Mouse (Mus musculus) intestine, postnatal 0 days (tissue): Measurements from ENCODE around the gene Mtg1. TPM values are rescaled to one million over a fixed set of nuclear protein-coding genes. Genes with fewer than 3 reads are reported as not detected.

Experiments
- ATAC-seq: fragments of 200-750 bp; cut with Nextera tagmentation; 2 replicates; pipeline ENCODE4 v1.8.0; 2017; ENCODE audit warnings: mild to moderate bottlenecking, moderate TSS enrichment, moderate library complexity
- H3K27ac ChIP-seq: fragments of 300-500 bp; sonication (generic); 2 replicates; pipeline ENCODE4 v1.5.1; 2014; ENCODE audit warnings: mild to moderate bottlenecking, low read depth, low read length, moderate library complexity
- H3K27me3 ChIP-seq: fragments of 300-500 bp; sonication (generic); replicated peaks from 2 replicates; pipeline ENCODE4 v1.6.1; 2014; ENCODE audit warnings: low read length, mixed read lengths; ENCODE audit not compliant: control insufficient read depth, insufficient read depth
- H3K36me3 ChIP-seq: fragments of 300-500 bp; sonication (generic); 2 replicates; pipeline ENCODE4 v1.6.1; 2014; ENCODE audit warnings: mild to moderate bottlenecking, moderate library complexity; ENCODE audit not compliant: control insufficient read depth, insufficient read depth
- H3K4me1 ChIP-seq: fragments of 300-500 bp; sonication (generic); replicated peaks from 2 replicates; pipeline ENCODE4 v1.6.1; 2014; ENCODE audit warnings: antibody characterized with exemption, low read length, mixed read lengths; ENCODE audit not compliant: control insufficient read depth, insufficient read depth
- H3K4me2 ChIP-seq: fragments of 300-500 bp; sonication (generic); replicated peaks from 2 replicates; pipeline ENCODE4 v1.6.1; 2014; ENCODE audit warnings: low read depth, mild to moderate bottlenecking, moderate library complexity
- H3K4me3 ChIP-seq: fragments of 300-500 bp; sonication (generic); 2 replicates; pipeline ENCODE4 v1.5.1; 2014; ENCODE audit warnings: low read depth, low read length
- H3K9ac ChIP-seq: fragments of 300-500 bp; sonication (generic); 2 replicates; pipeline ENCODE4 v1.6.1; 2014; ENCODE audit warnings: mild to moderate bottlenecking, low read depth, low read length
- H3K9me3 ChIP-seq: fragments of 300-500 bp; sonication (generic); 2 replicates; pipeline ENCODE4 v1.6.1; 2016; ENCODE audit warnings: mixed run types; ENCODE audit not compliant: control insufficient read depth
- CTCF ChIP-seq: sonication (generic); IDR thresholded peaks from 2 replicates; pipeline ENCODE4 v1.5.1; 2016; ENCODE audit warnings: low read depth, mild to moderate bottlenecking, control low read depth, antibody characterized with exemption, moderate library complexity
- WGBS: fragments of 180-500 bp; shearing (Covaris S2); extraction: QIAGEN DNeasy Blood & Tissue Kit; methylation state at CpG from one replicate; pipeline ENCODE4 v1.1.7; 2014; 5-methylcytosine and 5-hydroxymethylcytosine counted together
- polyA plus RNA-seq: library from polyadenylated mRNA; unstranded; fragments of >200 nt; fragmentation: Nextera tagmentation; extraction: Ambion mirVana; gene quantifications from 2 replicates; pipeline ENCODE4 v1.2.1, GENCODE M21; 2015

The Mtg1 gene
- polyA plus RNA-seq, 1 experiment from 2014 or later = 15.7 TPM

DNA sequence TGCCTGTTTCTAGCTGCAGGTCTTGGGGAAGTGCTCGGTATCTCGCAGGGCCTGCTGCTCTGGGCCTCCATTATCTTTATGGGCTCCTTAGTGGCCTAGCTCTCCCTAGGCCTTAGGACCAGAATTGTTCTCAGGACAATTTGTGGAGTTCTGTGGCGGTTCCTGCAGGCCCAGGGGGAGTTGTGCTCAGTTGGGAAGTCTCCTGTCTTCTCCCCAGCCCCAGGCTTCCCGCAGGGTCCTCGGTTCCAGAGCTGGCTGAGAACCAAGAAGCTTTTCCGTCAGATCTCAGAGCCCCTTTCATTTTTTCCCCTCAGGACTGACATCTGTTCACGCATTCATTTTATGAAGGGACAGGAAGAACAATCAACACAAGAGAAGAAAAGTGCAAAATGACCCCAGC is 27.3 kb downstream of the Mtg1 start, which contains the start of gene Olfr522:
Gene Olfr522 (minus strand): TSS at position 101 of the 400 bp plus-strand sequence.
- Histone ChIP-seq H3K9me3 (no peaks in the 10 kb centered on the region), H3K27ac (no peak within 1 kb of the TSS), H3K4me1 (no peaks in the 10 kb centered on the region), H3K4me3 (no peak within 1 kb of the TSS), H3K36me3 (no peaks in the 10 kb centered on the region), H3K9ac (no peak within 1 kb of the TSS), H3K27me3 (no peaks in the 10 kb centered on the region), H3K4me2 (no peak within 1 kb of the TSS)
- ATAC-seq = no peak
- no peak for TF ChIP-seq CTCF
- 65% methylated on average over 7 of the region's 7 CpGs for WGBS

DNA sequence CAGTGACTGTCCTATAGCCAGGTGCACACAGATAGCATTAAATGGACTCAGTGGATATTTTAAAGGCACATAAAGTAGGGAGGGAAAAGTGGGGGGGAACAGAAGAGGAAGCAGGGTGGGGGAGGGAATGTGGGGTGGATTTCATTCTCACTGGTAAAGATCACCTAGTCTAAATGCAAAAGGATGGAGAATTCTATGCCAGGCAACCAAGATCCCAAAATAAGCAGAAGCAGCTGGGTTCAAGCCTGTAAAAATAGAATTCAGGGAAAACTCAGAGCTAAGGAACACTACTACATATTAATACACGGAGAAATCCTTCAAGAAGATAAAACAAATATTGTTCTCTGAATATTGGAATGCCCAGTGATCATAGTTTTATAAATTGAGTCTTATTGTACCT is 30.6 kb downstream of the Mtg1 start:
- Histone ChIP-seq H3K36me3 (no peaks in the 10 kb centered on the region), H3K27ac (no peak overlapping the region), H3K4me1 (no peaks in the 10 kb centered on the region), H3K9me3 (no peaks in the 10 kb centered on the region), H3K9ac (no peak overlapping the region), H3K4me2 (no peak overlapping the region), H3K4me3 (no peak overlapping the region), H3K27me3 (no peaks in the 10 kb centered on the region)
- ATAC-seq = no peak
- WGBS = 79% methylated on average over 1 of the region's 1 CpGs
- TF ChIP-seq CTCF = no peak

DNA sequence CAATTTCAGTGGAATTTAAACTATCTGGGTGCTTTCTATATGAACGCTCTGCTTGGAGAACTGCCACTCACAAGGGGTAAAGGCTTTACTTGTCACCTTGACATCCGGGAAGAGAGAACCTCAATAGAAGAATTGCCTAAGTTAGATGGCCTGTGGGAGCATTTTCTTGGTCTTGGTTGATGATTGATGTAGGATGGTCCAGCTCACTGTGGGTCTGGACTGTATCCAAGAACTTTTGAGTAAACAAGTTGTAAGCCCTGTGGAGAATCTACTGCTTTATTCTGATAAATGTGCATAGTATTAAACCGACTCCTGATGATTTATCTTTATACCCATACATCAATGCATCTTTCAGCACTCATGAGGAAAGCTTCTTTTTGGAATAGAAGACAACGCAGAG is 32.0 kb downstream of the Mtg1 start:
- no peaks in the 10 kb centered on the region for H3K27me3 ChIP-seq
- H3K4me3 ChIP-seq = no peak overlapping the region
- TF ChIP-seq CTCF = no peak
- ATAC-seq = no peak
- no peaks in the 10 kb centered on the region for H3K9me3 ChIP-seq
- H3K27ac ChIP-seq = no peak overlapping the region
- no peaks in the 10 kb centered on the region for H3K4me1 ChIP-seq
- H3K4me2 ChIP-seq = no peak overlapping the region
- no peak overlapping the region for H3K9ac ChIP-seq
- H3K36me3 ChIP-seq = no peaks in the 10 kb centered on the region
- 71% methylated on average over 4 of the region's 4 CpGs for WGBS

DNA sequence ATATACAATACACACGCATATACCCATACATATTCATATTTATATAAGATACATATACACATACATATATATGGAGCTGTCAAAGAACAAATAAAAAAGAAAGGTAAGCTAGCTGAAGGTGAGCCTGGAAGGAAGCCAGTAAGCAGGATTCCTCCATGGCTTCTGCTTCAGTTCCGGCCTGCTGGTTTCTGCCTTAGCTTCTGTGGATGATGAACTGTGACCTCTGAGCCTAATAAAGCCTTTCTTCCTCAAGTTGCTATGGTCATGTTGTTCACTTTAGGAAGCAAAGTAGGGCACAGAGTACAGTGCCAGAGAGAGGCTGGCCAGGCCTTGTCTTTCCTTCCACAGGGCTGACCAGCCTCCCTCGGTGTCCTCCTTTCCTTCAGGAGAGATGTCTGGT is 33.5 kb downstream of the Mtg1 start:
- H3K9ac ChIP-seq = no peak overlapping the region
- H3K9me3 ChIP-seq = no peaks in the 10 kb centered on the region
- no peaks in the 10 kb centered on the region for H3K4me1 ChIP-seq
- no peaks in the 10 kb centered on the region for H3K27me3 ChIP-seq
- H3K4me3 ChIP-seq = no peak overlapping the region
- no peak for ATAC-seq
- no peak for TF ChIP-seq CTCF
- no peaks in the 10 kb centered on the region for H3K36me3 ChIP-seq
- 86% methylated on average over 3 of the region's 3 CpGs for WGBS
- no peak overlapping the region for H3K4me2 ChIP-seq
- no peak overlapping the region for H3K27ac ChIP-seq

DNA sequence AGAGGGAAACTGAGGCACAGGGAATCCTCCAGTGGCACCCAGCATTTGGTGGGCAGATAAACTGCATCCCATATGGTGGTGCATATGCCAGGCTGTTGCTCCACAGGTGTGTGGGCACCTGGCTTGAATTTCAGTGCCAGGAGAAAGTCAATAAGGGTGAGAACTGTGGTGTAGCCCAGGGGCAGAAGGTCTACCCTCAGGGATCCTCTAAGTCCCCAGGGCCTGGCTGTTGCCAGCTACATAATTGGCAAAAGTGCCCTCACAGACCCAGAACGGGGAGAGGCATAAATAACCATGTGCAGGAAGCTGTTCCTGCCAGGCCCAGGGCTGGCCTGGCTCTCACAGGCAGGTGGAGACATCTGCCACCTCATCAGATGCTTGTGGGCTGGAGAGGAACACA is 35.6 kb downstream of the Mtg1 start, which contains the start of gene Olfr523:
Gene Olfr523 (plus strand): TSS at position 282 of the 400 bp plus-strand sequence.
- no peaks in the 10 kb centered on the region for H3K4me1 ChIP-seq
- TF ChIP-seq CTCF = no peak
- no peak within 1 kb of the TSS for H3K27ac ChIP-seq
- H3K9me3 ChIP-seq = no peaks in the 10 kb centered on the region
- no peak within 1 kb of the TSS for H3K9ac ChIP-seq
- no peak within 1 kb of the TSS for H3K4me3 ChIP-seq
- no peak within 1 kb of the TSS for H3K4me2 ChIP-seq
- ATAC-seq = no peak
- H3K27me3 ChIP-seq = no peaks in the 10 kb centered on the region
- 48% methylated on average over 1 of the region's 1 CpGs for WGBS
- no peaks in the 10 kb centered on the region for H3K36me3 ChIP-seq

DNA sequence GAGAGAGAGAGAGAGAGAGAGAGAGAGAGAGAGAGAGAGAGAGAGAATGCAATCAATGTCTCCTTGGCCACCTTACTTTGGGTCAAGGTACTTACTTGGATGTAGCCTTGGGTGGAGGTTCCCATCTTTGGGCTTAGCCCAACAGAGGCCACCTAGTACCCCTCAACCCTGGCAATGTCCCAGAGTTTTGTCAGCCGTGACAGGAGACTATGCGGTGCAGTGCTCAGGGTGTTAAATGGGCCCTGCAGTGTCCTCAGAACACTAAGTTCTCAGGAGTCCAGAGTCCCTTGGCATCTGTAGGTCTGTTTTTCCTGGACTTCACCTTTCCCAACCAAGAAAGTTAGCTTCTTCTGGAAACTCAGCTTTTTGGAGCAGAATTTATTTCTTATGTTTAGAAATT is 41.8 kb downstream of the Mtg1 start:
- Histone ChIP-seq H3K27ac (no peak overlapping the region), H3K27me3 (no peaks in the 10 kb centered on the region), H3K9me3 (no peaks in the 10 kb centered on the region), H3K36me3 (no peaks in the 10 kb centered on the region), H3K9ac (no peak overlapping the region), H3K4me1 (no peaks in the 10 kb centered on the region), H3K4me2 (no peak overlapping the region), H3K4me3 (no peak overlapping the region)
- no peak for ATAC-seq
- WGBS = 87% methylated on average over 2 of the region's 2 CpGs
- TF ChIP-seq CTCF = no peak

DNA sequence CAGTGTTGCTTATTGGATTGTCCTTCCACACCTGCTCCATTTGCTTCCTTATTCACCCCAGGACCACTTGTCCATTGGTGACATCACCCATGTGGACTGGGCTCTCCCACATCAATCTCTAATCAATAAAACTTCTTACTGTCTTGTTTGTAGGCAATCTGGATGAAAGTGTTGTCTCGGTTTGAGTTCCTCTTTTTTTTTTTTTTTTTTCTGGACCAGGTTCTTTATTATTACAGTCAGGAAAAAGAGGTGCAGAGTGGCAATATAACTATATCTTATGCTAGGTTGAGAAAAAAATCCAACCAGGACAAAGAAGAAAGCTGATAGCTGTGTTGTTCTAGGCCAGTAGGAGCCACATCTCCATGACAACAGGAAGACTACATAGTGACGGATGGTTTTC is 43.3 kb downstream of the Mtg1 start:
- no peak overlapping the region for H3K4me2 ChIP-seq
- no peak overlapping the region for H3K4me3 ChIP-seq
- H3K4me1 ChIP-seq = no peaks in the 10 kb centered on the region
- H3K27ac ChIP-seq = no peak overlapping the region
- no peaks in the 10 kb centered on the region for H3K36me3 ChIP-seq
- 67% methylated on average over 2 of the region's 2 CpGs for WGBS
- TF ChIP-seq CTCF = no peak
- no peaks in the 10 kb centered on the region for H3K9me3 ChIP-seq
- no peaks in the 10 kb centered on the region for H3K27me3 ChIP-seq
- H3K9ac ChIP-seq = no peak overlapping the region
- no peak for ATAC-seq
